Mouse (Mus musculus): ENCODE data around the gene Gpr135.

- TF ChIP-seq CTCF (IDR thresholded peaks at IDR 0.05 in 2 of 3, conservative IDR thresholded peaks at IDR 0.05 in 1 of 3; ENCODE audit: control insufficient read depth in 1 of 3, insufficient read depth in 1 of 3, low read depth in 2 of 3, low read length in 3 of 3, poor library complexity in 1 of 3, severe bottlenecking in 1 of 3) (no peak), POLR2A (IDR thresholded peaks at IDR 0.05; ENCODE audit: control insufficient read depth in 1 of 2, insufficient read depth in 1 of 2, low read depth in 1 of 2, low read length in 2 of 2, poor library complexity in 1 of 2) (no peak), MAZ (IDR thresholded peaks at IDR 0.05; ENCODE audit: low read depth, low read length) (no peak), SMC3 (IDR thresholded peaks at IDR 0.05; ENCODE audit: low read depth, low read length) (no peak), TCF12 (IDR thresholded peaks at IDR 0.05; ENCODE audit: low read depth, low read length) (no peak), ELF1 (IDR thresholded peaks at IDR 0.05; ENCODE audit: low read depth, low read length) (no peak), ZNF384 (IDR thresholded peaks at IDR 0.05; ENCODE audit: low read depth, low read length) (no peak), ZKSCAN1 (IDR thresholded peaks at IDR 0.05; ENCODE audit: low read depth, low read length) (no peak), ZC3H11A (IDR thresholded peaks at IDR 0.05; ENCODE audit: low read depth, low read length) (no peak), EP300 (IDR thresholded peaks at IDR 0.05; ENCODE audit: low read depth in 1 of 2, low read length in 2 of 2) (no peak)
Observed at GRCm38 (mm10) chr12:72036097-72036661, 34.7 kb downstream of the Gpr135 start.

Measured in MEL (cell line).